Mouse (Mus musculus) bone marrow, adult 2 months (tissue): ENCODE measurements around the gene Hfe2.

Source experiments
- CTCF ChIP-seq: fragments of 200-500 bp; IDR thresholded peaks from 2 replicates; pipeline ENCODE4 v1.5.1; 2011; ENCODE audit warnings: low read length, control low read depth; ENCODE audit not compliant: control insufficient read depth, insufficient read depth
- POLR2A ChIP-seq: fragments of 200-500 bp; IDR thresholded peaks from 2 replicates; pipeline ENCODE4 v1.6.1; 2011; ENCODE audit warnings: low read depth, mild to moderate bottlenecking, control low read depth, low read length, borderline replicate concordance; ENCODE audit not compliant: control insufficient read depth

DNA sequence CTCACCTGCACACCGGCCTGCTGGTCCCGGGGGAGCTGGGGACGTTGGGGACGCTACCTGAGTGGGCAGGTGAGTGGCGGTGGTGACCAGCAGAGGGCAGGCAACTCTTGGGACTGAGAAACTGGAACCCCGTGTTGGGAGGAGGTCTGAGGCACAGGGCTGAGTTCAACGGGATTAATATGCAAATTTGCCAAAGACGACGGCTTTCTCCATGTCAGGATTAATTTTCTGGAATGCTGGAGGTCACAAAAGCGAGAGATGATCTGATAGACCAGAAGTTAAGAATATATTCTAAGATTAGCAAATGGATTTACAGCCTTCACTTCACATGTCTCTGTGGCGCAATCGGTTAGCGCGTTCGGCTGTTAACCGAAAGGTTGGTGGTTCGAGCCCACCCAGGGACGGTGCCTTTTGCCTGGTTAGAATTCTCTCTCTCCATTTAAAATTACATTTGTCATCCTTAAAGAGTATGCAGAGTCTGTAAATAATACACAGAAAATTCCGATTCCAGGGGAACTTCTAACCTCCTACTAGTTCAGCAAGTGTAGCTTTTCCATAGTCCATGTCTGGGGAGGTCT is 27.4 kb upstream of the Hfe2 start:
- no peak for TF ChIP-seq POLR2A
- TF ChIP-seq CTCF, result peak; percentile 64
